Mouse (Mus musculus): ENCODE data around the gene Lrp6.

Lrp6 gene

DNA sequence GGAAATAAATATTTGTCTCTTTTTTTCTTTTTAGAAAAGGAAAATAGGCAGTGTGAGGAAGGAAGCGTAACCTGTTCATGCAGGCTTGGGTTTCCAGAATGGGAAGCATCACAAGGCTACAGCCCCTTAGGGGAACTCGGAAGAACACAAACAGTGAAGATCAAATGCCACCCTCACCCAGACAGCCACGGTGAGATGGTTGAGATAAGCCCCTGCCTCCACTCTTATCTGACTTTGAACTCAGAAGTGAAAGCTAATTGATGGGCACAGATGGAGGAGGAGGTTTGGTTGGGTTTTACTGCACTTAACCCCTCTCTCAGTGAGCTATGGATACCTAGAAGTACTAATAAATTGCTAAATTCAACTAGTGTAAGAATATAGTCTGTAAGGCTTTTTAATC lies 33.7 kb downstream of the Lrp6 start:
- no peak for DNase-seq (ENCODE audit: low spot score in 2 of 2)

GRCm38 (mm10) chr6:134531950-134532349 lies 34.8 kb downstream of the Lrp6 start:
- no peak for DNase-seq (ENCODE audit: low spot score in 2 of 2)

- DNase-seq (ENCODE audit: low spot score in 2 of 2): no peak
Measured at GRCm38 (mm10) chr6:134529340-134529739, 37.4 kb downstream of the Lrp6 start.

DNA sequence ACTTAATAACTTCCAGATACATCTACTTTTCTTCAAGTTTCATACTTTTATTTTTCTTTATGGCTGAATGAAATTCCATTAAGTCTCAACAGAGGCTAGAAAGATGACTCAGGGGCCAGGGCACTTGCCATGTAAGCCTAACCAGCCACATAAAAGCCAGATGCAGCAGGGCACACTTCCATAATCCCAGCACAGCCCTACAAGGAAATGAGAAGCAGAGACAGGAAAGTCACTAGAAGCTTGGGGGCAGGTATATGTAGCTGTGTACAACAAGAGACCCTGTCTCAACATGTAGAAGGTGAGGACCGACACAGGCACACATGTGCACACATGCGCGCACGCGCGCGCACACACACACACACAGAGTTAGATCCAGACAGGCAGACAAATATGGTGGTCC lies 38.4 kb downstream of the Lrp6 start:
- DNase-seq (ENCODE audit: low spot score in 2 of 2): no peak

DNA sequence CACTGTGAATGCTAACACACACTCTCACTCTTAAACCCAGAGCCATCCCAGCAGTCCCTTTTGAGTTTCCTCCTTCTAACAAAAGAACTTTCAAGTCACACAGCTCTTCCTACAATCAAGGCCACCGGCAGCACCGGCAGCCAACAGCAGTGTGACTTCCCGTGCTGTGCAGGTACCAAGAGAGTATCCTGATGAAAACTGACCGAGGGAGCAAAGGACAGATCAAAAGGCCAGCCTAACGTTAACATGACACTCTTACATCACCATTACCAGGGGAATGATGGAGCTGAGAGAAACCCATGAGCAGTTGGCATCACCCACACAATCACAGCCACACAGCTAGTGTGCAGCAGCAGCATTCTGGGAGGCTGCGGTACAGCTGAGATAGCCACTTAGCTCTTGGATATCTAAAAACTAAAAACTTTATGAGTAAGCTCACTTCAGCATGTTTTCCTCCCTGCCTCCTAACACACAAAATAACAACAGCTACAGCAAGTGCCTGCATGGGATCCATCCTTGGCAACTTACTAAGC lies 39.1 kb downstream of the Lrp6 start:
- no peak for DNase-seq (ENCODE audit: low spot score in 2 of 2)

GRCm38 (mm10) chr6:134526821-134527595 lies 39.8 kb downstream of the Lrp6 start:
- DNase-seq (ENCODE audit: low spot score in 2 of 2): no peak

- no peak for DNase-seq (ENCODE audit: low spot score in 2 of 2)
Measured at GRCm38 (mm10) chr6:134526275-134526674, 40.5 kb downstream of the Lrp6 start.

DNA sequence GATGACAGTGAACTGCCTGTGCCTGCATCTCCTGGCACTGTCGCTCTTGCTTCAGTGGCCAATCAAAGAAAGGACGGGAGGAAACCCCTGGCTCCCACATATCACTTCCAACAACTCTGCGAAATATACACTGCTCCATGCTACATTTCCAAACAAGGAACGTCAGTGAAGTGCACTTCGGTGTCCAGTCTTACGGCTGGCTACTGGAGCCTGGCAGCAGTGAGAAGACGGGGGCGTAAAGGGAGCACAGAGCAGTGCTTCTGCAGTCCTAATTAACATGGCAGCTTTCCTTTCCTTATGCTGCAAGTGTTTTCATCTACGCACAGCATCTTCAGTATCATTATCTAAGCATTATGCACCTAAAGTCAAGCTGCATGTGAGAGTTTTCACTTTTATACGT lies 45.4 kb downstream of the Lrp6 start:
- DNase-seq (ENCODE audit: low spot score in 2 of 2): no peak

DNA sequence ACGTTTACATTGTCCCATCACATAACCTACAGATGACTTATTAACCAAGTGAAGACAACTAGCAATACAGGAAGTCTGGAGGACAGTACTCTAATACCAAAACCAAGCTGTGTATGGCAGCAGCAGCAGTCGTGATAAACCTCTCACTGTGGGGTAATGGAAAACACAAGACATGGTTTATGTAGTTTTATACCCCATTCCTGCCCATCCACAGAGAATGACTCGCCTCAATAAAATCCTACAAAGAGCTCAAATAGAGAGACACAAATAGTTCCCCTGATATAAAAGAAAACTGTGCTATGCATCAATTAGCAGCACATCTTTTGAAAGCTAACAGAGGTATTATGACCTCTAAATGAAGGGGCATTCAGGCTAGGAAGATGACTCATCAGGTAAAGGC lies 45.9 kb downstream of the Lrp6 start:
- DNase-seq (ENCODE audit: low spot score in 2 of 2): no peak

DNA sequence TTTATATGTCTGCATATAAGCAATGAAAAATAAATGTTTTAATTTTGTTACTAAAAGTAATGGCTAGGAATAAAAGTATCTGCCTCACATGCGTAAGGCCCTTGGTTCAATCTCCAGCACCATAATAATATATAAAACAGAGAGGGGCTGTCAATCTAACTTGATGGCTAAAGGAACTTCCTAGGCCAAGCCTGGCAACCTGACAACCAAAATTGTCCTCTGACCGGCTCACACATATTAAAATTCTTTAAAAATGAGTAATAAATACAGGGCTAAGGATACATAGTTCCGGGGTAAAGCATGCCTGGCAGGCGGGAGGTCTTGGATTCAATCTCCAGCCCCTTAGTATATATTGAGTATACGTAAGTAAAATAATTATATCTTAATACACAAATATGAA lies 48.3 kb downstream of the Lrp6 start:
- no peak for DNase-seq (ENCODE audit: low spot score in 2 of 2)

DNA sequence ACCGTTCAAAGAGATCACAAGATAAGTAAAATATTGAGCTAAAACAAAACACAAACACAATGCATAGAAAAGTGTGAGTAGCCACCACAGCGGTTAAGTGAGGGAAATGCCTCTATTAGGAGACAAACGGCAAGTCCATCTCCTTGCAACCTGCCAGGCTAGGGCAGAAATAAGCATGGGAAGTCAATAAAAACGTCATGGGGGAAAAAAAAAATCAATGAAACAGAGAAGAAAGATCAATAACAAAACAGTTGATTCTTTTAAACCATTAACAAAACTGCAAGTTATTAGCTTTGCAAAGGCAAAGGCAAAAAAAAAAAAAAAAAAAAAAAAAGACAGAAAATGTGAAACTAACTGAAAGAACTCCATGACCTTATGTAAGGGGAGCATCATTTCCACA lies 49.6 kb downstream of the Lrp6 start:
- DNase-seq (ENCODE audit: low spot score in 2 of 2): no peak

DNA sequence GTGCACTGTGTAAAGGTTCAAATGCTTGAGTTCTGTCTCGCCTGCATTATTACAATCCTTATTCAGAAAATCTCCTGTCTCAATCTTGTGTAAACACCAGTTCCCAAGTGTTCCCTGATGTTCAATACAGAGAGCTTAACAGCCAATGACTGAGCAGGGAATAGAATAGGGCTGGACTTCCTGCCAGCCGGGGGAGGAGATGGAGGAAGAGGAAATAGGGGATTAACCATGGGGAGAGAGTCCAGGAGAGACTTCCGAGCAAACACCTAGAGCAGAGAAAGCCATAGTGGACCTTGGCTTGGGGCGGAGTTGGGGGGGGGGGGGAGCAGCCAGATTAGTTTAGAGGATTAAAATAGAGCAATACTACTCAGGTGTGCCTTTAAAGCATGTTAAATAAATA lies 51.3 kb downstream of the Lrp6 start:
- no peak for DNase-seq (ENCODE audit: low spot score in 2 of 2)

DNA sequence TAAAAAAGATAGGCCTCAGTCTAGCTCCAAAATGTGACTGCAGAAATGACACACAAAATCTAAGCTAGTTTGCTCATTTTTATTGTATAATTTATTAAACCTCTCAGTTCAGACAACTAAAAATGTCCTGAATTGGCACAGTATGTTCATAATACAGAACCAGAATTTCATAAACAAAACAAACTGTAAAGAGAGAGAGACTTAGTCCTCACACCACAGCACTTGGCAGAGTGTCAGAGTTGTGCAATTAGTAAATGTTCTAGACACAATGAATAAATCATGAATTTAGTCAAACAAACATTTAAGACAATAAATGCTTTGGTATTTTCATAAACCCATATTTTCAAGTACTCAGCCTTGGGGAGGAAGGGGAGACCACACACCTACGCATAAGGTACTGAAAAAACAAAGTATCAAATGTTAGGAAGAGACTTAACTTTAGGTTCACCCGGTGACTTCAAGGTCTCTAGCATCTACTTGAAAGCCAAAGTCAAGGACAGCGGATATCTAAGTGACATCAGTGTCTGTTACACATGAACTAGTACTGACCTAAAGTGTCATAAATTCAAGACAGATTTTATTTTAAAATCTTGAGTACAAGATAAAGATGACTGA lies 52.8 kb downstream of the Lrp6 start:
- DNase-seq (ENCODE audit: low spot score in 2 of 2): no peak

- no peak for DNase-seq (ENCODE audit: low spot score in 2 of 2)
Measured at GRCm38 (mm10) chr6:134513011-134513410, 53.8 kb downstream of the Lrp6 start.

- DNase-seq (ENCODE audit: low spot score in 2 of 2): no peak
Measured at GRCm38 (mm10) chr6:134512478-134512877, 54.3 kb downstream of the Lrp6 start.

DNA sequence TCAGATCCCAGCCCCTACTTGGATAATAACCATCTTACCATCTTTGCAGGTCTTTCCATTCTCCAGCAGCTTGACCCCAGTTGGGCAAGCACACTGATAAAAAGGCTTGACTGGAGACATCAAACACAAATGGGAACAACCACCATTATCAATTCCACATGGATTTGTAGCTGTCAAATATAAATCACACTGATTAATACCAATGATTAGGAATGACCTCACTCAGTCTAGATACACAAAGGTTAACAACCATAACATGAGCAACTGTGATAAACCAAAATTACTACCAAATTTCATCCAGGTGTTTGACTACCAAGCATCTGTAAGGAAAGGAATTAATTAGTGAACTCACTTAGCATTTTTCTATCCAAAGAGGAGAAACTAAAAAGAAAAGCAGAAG lies 55.6 kb downstream of the Lrp6 start:
- no peak for DNase-seq (ENCODE audit: low spot score in 2 of 2)

GRCm38 (mm10) chr6:134510280-134510679 lies 56.5 kb downstream of the Lrp6 start:
- no peak for DNase-seq (ENCODE audit: low spot score in 2 of 2)

DNA sequence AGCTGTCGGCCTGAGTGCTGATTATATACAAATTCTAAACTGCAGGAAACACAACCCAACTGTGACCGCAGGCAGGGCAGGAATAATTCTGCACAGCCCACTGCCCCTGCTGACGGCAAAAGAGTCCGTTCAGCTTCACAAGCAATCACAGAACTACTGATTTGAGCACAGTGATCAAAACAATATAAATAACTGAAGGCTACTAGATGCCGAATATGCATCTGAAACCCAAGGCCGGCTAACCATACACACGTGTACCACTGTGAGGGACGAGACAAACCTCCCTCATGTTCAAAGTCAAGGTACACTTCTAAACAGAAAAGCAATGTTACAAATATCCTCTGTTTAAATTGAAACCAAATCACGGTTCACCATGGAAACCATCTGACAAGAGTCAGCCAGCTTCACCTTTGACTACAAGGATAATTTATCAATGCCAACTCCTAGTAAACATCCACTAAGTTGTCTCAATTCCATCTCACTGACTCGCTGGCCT lies 57.0 kb downstream of the Lrp6 start:
- no peak for DNase-seq (ENCODE audit: low spot score in 2 of 2)

GRCm38 (mm10) chr6:134504866-134505265 lies 61.9 kb downstream of the Lrp6 start:
- DNase-seq (ENCODE audit: low spot score in 2 of 2): no peak

- no peak for DNase-seq (ENCODE audit: low spot score in 2 of 2)
Measured at GRCm38 (mm10) chr6:134502335-134502734, 64.4 kb downstream of the Lrp6 start.

- no peak for DNase-seq (ENCODE audit: low spot score in 2 of 2)
Measured at GRCm38 (mm10) chr6:134500381-134501162, 66.2 kb downstream of the Lrp6 start.

DNA sequence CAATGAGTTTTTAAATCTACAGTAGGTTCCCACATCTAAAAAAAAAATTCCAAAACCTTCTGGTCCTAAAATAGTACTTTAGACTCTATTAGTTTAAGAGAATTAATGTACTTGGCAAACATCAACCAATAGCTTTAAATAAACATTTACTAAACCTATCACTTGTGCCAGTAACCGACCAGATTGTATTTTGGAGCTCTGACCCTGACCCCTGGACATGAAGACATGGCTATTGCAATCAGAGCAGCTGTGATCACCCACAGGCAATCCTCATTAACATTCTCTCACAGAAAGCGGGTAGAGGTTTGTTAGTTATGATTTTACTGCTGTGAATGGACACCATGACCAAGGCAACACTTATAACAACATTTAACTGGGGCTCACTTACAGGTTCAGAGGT lies 67.7 kb downstream of the Lrp6 start:
- DNase-seq (ENCODE audit: low spot score in 2 of 2): no peak

Data from thymus, postnatal 10 days (tissue).